Mouse (Mus musculus) lung, postnatal 0 days (tissue): ENCODE measurements around the gene Slc4a1.

Experiments used
- CTCF ChIP-seq: IDR thresholded peaks from 2 replicates; pipeline ENCODE4 v1.5.1; 2016; ENCODE audit warnings: antibody characterized with exemption, mild to moderate bottlenecking
- EP300 ChIP-seq: IDR thresholded peaks from 2 replicates; pipeline ENCODE4 v1.6.1; 2016; ENCODE audit warnings: antibody characterized with exemption, mild to moderate bottlenecking, control low read depth

GRCm38 (mm10) chr11:102370285-102370684 lies 4.3 kb upstream of the Slc4a1 start:
- TF ChIP-seq CTCF (no peak), EP300 (no peak)
